Mouse (Mus musculus) heart, postnatal 0 days (tissue): Measurements from ENCODE around the gene Ppl.

Source experiments
- CTCF ChIP-seq: IDR thresholded peaks from 2 replicates; pipeline ENCODE4 v1.5.1; 2016; ENCODE audit warnings: antibody characterized with exemption, control low read depth, low read depth
- EP300 ChIP-seq: IDR thresholded peaks from 2 replicates; pipeline ENCODE4 v1.6.1; 2016; ENCODE audit warnings: antibody characterized with exemption, low read depth

GRCm38 (mm10) chr16:5139741-5140140 is 7.5 kb upstream of the Ppl start:
- TF ChIP-seq CTCF: no peak
- no peak for TF ChIP-seq EP300
